Mouse (Mus musculus): ENCODE data around the gene Acss1. TPM values are rescaled to one million over a fixed set of nuclear protein-coding genes. Genes with fewer than 3 reads are reported as not detected.

The Acss1 gene
- total and polyA plus RNA-seq, 2 experiments: 0.29 to 0.83 TPM

DNA sequence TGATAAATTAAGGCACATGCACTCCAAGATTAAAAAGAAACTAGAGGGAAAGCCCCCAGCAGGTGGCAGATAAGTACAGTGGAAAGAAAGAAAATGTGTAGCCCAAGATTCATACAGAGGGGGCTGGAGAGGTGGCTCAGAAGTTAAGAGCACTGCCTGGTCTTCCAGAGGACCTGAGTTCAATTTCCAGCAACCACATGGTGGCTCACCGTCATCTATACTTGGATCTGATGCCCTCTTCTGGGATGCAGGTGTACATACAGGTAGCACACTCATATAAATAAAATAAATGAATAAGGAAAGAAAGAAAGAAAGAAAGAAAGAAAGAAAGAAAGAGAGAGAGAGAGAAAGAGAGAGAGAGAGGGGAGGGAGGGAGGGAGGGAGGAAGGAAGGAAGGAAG lies 7.2 kb upstream of the Acss1 start:
- Histone ChIP-seq H3K27ac (replicated peaks; ENCODE audit: insufficient read depth, low read depth, low read length) (no peak overlapping the region), H3K4me3 (ENCODE audit: insufficient read depth, low read depth, low read length) (no peak overlapping the region), H3K79me2 (ENCODE audit: control insufficient read depth, insufficient read depth, low read length) (no peaks in the 10 kb centered on the region), H3K9ac (ENCODE audit: low read depth, low read length) (no peak overlapping the region), H3K4me1 (ENCODE audit: control insufficient read depth, insufficient read depth, low read length) (no peaks in the 10 kb centered on the region), H3K36me3 (ENCODE audit: control insufficient read depth, insufficient read depth, low read length) (no peaks in the 10 kb centered on the region), H3K27me3 (ENCODE audit: control insufficient read depth, insufficient read depth, low read length) (no peaks in the 10 kb centered on the region)
- 19% methylated on average over 1 of the region's 1 CpGs for WGBS
- no peak for DNase-seq (ENCODE audit: extremely low read depth, low read depth, low spot score)
- no peak for TF ChIP-seq CTCF (IDR thresholded peaks at IDR 0.05; ENCODE audit: low read depth, low read length)
- no peak for TF ChIP-seq POLR2A (IDR thresholded peaks at IDR 0.05; ENCODE audit: extremely low read depth, insufficient read depth, low read length)

DNA sequence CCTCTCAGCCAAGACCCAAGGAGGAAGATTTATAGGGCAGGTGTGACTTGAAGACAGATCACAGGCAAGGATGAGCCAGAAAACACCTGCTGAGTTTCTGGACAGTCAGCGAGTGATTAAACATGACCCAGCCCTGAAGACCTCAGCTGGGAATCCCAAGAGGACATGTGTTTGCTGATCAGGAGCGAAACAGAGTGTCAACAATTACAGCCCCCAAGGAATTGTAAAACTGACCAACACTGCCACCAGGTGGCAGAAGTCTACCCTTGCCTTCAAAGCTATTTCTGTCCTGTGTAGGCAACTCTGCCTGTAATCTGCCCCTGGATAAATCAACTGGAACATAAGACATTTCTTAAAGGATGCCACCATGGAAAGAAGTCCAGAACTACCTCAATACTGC lies 6.6 kb upstream of the Acss1 start:
- H3K27me3 ChIP-seq (ENCODE audit: control insufficient read depth, insufficient read depth, low read length): no peaks in the 10 kb centered on the region
- 0% methylated on average over 2 of the region's 2 CpGs for WGBS
- no peak overlapping the region for H3K9ac ChIP-seq (ENCODE audit: low read depth, low read length)
- H3K4me1 ChIP-seq (ENCODE audit: control insufficient read depth, insufficient read depth, low read length): no peaks in the 10 kb centered on the region
- no peak overlapping the region for H3K4me3 ChIP-seq (ENCODE audit: insufficient read depth, low read depth, low read length)
- no peaks in the 10 kb centered on the region for H3K79me2 ChIP-seq (ENCODE audit: control insufficient read depth, insufficient read depth, low read length)
- peak; percentile 27 for DNase-seq (ENCODE audit: extremely low read depth, low read depth, low spot score)
- H3K36me3 ChIP-seq (ENCODE audit: control insufficient read depth, insufficient read depth, low read length): no peaks in the 10 kb centered on the region
- H3K27ac ChIP-seq (replicated peaks; ENCODE audit: insufficient read depth, low read depth, low read length): no peak overlapping the region
- TF ChIP-seq CTCF (IDR thresholded peaks at IDR 0.05; ENCODE audit: low read depth, low read length) (peak; percentile 31; the same call in 1 of the 2 replicates), POLR2A (IDR thresholded peaks at IDR 0.05; ENCODE audit: extremely low read depth, insufficient read depth, low read length) (no peak)

DNA sequence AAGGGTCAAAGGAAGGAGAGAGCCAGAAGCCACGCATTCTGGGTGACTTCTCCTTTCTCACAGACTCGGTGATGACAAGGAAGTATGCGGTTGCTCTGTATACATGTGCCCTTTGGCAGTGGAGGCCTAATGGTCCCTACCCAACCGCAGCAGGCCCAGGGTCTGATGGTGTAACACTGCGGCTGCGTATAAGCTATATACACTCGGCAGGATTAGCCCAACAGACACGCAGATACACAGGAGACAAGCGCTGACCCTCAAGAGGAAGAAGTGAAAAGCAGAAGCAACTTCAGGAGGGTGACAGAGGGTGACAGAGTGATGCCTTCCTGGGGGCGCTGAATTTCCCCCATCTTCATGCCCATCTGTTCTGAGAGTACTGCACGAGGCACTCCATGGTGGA lies 5.6 kb upstream of the Acss1 start:
- Histone ChIP-seq H3K79me2 (ENCODE audit: control insufficient read depth, insufficient read depth, low read length) (no peaks in the 10 kb centered on the region), H3K4me1 (ENCODE audit: control insufficient read depth, insufficient read depth, low read length) (no peaks in the 10 kb centered on the region), H3K27ac (replicated peaks; ENCODE audit: insufficient read depth, low read depth, low read length) (no peak overlapping the region), H3K27me3 (ENCODE audit: control insufficient read depth, insufficient read depth, low read length) (no peaks in the 10 kb centered on the region), H3K4me3 (ENCODE audit: insufficient read depth, low read depth, low read length) (no peak overlapping the region), H3K9ac (ENCODE audit: low read depth, low read length) (no peak overlapping the region), H3K36me3 (ENCODE audit: control insufficient read depth, insufficient read depth, low read length) (no peaks in the 10 kb centered on the region)
- WGBS: 85% methylated on average over 11 of the region's 11 CpGs
- DNase-seq (ENCODE audit: extremely low read depth, low read depth, low spot score): no peak
- TF ChIP-seq POLR2A (IDR thresholded peaks at IDR 0.05; ENCODE audit: extremely low read depth, insufficient read depth, low read length) (no peak), CTCF (IDR thresholded peaks at IDR 0.05; ENCODE audit: low read depth, low read length) (no peak)

DNA sequence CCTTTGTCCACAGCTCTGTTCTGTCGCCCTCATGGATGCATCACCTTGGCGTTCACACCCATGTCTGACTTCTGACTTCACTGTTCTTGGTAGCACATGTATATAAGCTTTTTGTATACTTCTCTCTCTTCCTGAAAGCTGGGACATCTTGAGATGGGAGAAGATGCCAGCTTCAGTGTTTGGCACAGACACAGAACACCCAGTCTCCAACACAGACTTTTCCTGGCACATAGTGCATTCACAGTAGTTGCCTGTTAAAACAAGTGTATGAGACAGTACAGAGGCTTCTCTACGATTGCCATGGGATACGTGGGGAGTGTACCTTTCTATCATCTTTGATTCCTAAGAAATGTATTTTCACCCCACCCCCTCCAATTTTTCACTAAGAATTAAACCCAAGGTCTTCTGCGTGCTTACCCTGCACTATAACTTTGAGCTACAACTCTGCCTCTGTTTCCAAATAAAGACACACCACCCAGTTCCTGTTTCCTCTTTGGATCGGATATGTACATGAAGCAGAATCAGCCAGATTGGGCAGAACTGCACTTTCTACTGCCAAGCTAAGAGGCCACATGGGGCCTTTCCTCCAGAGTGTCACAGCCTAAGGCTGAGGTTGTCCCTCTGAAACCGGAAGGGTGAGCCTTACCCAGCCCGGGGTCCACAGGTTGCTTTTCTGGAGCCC lies 3.5 kb upstream of the Acss1 start:
- no peak for DNase-seq (ENCODE audit: extremely low read depth, low read depth, low spot score)
- H3K79me2 ChIP-seq (ENCODE audit: control insufficient read depth, insufficient read depth, low read length): no peaks in the 10 kb centered on the region
- peaks cover 4% of the 10 kb centered on the region; the same call in 1 of the 2 replicates for H3K27me3 ChIP-seq (ENCODE audit: control insufficient read depth, insufficient read depth, low read length)
- no peak for TF ChIP-seq CTCF (IDR thresholded peaks at IDR 0.05; ENCODE audit: low read depth, low read length)
- TF ChIP-seq POLR2A (IDR thresholded peaks at IDR 0.05; ENCODE audit: extremely low read depth, insufficient read depth, low read length): no peak
- H3K36me3 ChIP-seq (ENCODE audit: control insufficient read depth, insufficient read depth, low read length): no peaks in the 10 kb centered on the region
- H3K27ac ChIP-seq (replicated peaks; ENCODE audit: insufficient read depth, low read depth, low read length): no peak overlapping the region
- H3K4me3 ChIP-seq (ENCODE audit: insufficient read depth, low read depth, low read length): no peak overlapping the region
- 78% methylated on average over 8 of the region's 8 CpGs for WGBS
- H3K9ac ChIP-seq (ENCODE audit: low read depth, low read length): no peak overlapping the region
- peaks cover 2% of the 10 kb centered on the region for H3K4me1 ChIP-seq (ENCODE audit: control insufficient read depth, insufficient read depth, low read length)

DNA sequence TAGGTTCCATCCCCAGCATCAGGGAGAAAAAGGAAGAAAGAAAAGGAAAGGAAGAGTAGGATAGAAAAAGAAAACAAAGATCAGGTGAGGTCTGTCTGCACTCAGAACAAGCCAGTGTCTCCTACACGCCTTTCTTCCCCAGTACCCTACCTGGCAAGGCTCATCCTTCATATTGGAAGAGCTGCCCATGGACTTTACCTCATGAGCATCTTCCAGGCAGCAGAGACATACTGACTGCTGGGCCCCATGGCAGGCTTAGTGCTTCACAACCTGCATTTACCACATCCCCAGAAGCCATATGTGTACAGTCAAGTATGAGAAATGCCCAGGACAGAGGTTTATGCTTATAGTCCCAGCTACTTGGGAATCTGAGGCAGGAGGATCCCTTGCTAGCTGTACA lies 2.6 kb upstream of the Acss1 start:
- WGBS: 87% methylated on average over 1 of the region's 1 CpGs
- no peak for TF ChIP-seq CTCF (IDR thresholded peaks at IDR 0.05; ENCODE audit: low read depth, low read length)
- Histone ChIP-seq H3K27me3 (ENCODE audit: control insufficient read depth, insufficient read depth, low read length) (peaks cover 4% of the 10 kb centered on the region; the same call in 1 of the 2 replicates), H3K27ac (replicated peaks; ENCODE audit: insufficient read depth, low read depth, low read length) (no peak overlapping the region), H3K4me3 (ENCODE audit: insufficient read depth, low read depth, low read length) (no peak overlapping the region), H3K4me1 (ENCODE audit: control insufficient read depth, insufficient read depth, low read length) (peaks cover 2% of the 10 kb centered on the region), H3K36me3 (ENCODE audit: control insufficient read depth, insufficient read depth, low read length) (no peaks in the 10 kb centered on the region), H3K9ac (ENCODE audit: low read depth, low read length) (no peak overlapping the region), H3K79me2 (ENCODE audit: control insufficient read depth, insufficient read depth, low read length) (no peaks in the 10 kb centered on the region)
- DNase-seq (ENCODE audit: extremely low read depth, low read depth, low spot score): no peak

DNA sequence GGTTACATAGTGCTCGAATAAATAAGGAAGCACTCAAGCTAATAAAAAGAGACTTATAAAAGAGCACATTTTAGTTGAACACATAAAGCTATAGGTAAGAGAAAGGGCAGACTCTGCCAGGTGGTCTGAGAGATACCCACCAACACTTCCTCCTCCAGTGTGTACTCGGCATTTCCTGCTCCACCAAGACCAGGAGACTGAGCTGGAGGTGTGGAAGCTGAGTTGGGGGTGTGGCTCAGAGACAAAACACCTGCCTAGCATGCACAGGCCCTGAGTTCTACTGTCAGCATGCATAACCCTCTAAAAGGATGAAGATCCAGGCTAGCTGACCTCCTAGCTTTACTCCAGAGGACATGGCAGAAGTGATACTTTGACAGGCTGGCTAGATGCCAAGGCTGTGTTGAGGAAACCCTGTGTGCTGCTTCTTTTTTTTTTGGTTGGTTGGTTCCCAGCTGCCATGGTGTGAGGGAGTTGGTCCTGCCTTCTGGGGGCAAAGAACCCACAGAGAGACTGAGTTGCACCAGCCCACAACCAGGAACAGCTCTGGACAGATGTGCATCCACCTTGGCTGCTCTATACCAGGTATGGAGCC lies 1.2 kb upstream of the Acss1 start:
- WGBS: 89% methylated on average over 2 of the region's 2 CpGs
- Histone ChIP-seq H3K36me3 (ENCODE audit: control insufficient read depth, insufficient read depth, low read length) (no peaks in the 10 kb centered on the region), H3K4me3 (ENCODE audit: insufficient read depth, low read depth, low read length) (no peak overlapping the region), H3K9ac (ENCODE audit: low read depth, low read length) (no peak overlapping the region), H3K4me1 (ENCODE audit: control insufficient read depth, insufficient read depth, low read length) (peaks cover 2% of the 10 kb centered on the region), H3K27me3 (ENCODE audit: control insufficient read depth, insufficient read depth, low read length) (peaks cover 4% of the 10 kb centered on the region; the same call in 1 of the 2 replicates), H3K27ac (replicated peaks; ENCODE audit: insufficient read depth, low read depth, low read length) (no peak overlapping the region), H3K79me2 (ENCODE audit: control insufficient read depth, insufficient read depth, low read length) (no peaks in the 10 kb centered on the region)
- DNase-seq (ENCODE audit: extremely low read depth, low read depth, low spot score): peak; percentile 13
- TF ChIP-seq POLR2A (IDR thresholded peaks at IDR 0.05; ENCODE audit: extremely low read depth, insufficient read depth, low read length) (no peak), CTCF (IDR thresholded peaks at IDR 0.05; ENCODE audit: low read depth, low read length) (no peak)

Data from liver, adult 2 months (tissue).